In genomic region chr2:60801571-60802155, GRCm38 (mm10) we compare ENCODE assay signal across 8 mouse cellular contexts.
DNase-seq lines count a peak whose midpoint lies in the region; ATAC-seq and TF ChIP-seq lines count a peak whose summit lies in the region.
"Had no signal": no experiment of that assay in that cellular context is flagged by ENCODE, and none has a peak within 500 bp of the region (broad histone marks: within the 10 kb centered on the region; RNA-seq: fewer than 3 reads in every experiment).

No protein-coding gene starts in this region.

- 0 out of 2 replicates have a peak overlapping the region, but pooled peaks have one; percentile 46 for H3K4me3 ChIP-seq in liver, adult 2 months (ENCODE audit: insufficient read depth, low read depth, low read length)
- no peak overlapping the region for H3K4me3 ChIP-seq in forebrain, embryonic 14.5 days (ENCODE audit: low read depth, low read length)
- no peak overlapping the region for H3K4me3 ChIP-seq in limb, embryonic 11.5 days (ENCODE audit: low read depth, low read length)
- H3K4me3 ChIP-seq in midbrain, postnatal 0 days (ENCODE audit: low read depth, low read length) = no peak overlapping the region

- TF ChIP-seq POLR2A in liver, adult 2 months (IDR thresholded peaks at IDR 0.05; ENCODE audit: extremely low read depth, insufficient read depth, low read length) = no peak

- H3K9me3 ChIP-seq in forebrain, embryonic 14.5 days (replicated peaks; ENCODE audit: control insufficient read depth, low read length) = no peaks in the 10 kb centered on the region
- no peaks in the 10 kb centered on the region for H3K9me3 ChIP-seq in limb, embryonic 11.5 days (ENCODE audit: control insufficient read depth, low read length)
- no peaks in the 10 kb centered on the region for H3K9me3 ChIP-seq in midbrain, postnatal 0 days (ENCODE audit: low read length)

- TF ChIP-seq CTCF in liver, adult 2 months (IDR thresholded peaks at IDR 0.05; ENCODE audit: low read depth, low read length) = no peak
- TF ChIP-seq CTCF in midbrain, postnatal 0 days (IDR thresholded peaks at IDR 0.05) = no peak

- H3K4me2 ChIP-seq in forebrain, embryonic 14.5 days (ENCODE audit: low read length) = 0 out of 2 replicates have a peak overlapping the region, but pooled peaks have one; percentile 6
- H3K4me2 ChIP-seq in limb, embryonic 11.5 days (ENCODE audit: low read depth, severe bottlenecking) = peak overlapping the region; percentile 28; the same call in 1 of the 2 replicates
- peak overlapping the region; percentile 23 for H3K4me2 ChIP-seq in midbrain, postnatal 0 days (ENCODE audit: low read depth, low read length, poor library complexity, severe bottlenecking)

- H3K79me2 ChIP-seq in liver, adult 2 months (ENCODE audit: control insufficient read depth, insufficient read depth, low read length) = peaks cover 3% of the 10 kb centered on the region; the same call in 1 of the 2 replicates

- no peak for DNase-seq in liver, adult 2 months (ENCODE audit: extremely low read depth, low read depth, low spot score)
- DNase-seq in liver = no peak
- no peak for DNase-seq in forebrain, embryonic 14.5 days (ENCODE audit: low spot score)
- DNase-seq in limb, embryonic 11.5 days (ENCODE audit: low spot score) = no peak
- DNase-seq in midbrain, postnatal 0 days (ENCODE audit: low spot score) = no peak
- no peak for DNase-seq in urinary bladder, postnatal 10 days (ENCODE audit: low spot score)
- DNase-seq: gastrocnemius, postnatal 14 days had no signal

- peak overlapping the region; percentile 79 for H3K27ac ChIP-seq in liver, adult 2 months (replicated peaks; ENCODE audit: insufficient read depth, low read depth, low read length)
- no peak overlapping the region for H3K27ac ChIP-seq in forebrain, embryonic 14.5 days (ENCODE audit: low read depth, low read length)
- H3K27ac ChIP-seq in limb, embryonic 11.5 days (replicated peaks; ENCODE audit: low read depth, low read length) = no peak overlapping the region
- H3K27ac ChIP-seq in midbrain, postnatal 0 days (ENCODE audit: low read depth, low read length) = no peak overlapping the region

- ATAC-seq in forebrain, embryonic 14.5 days = no peak
- ATAC-seq in limb, embryonic 11.5 days (ENCODE audit: insufficient number of reproducible peaks, low FRiP score, low TSS enrichment, low read depth) = no peak
- ATAC-seq in midbrain, postnatal 0 days (ENCODE audit: low FRiP score) = no peak
- ATAC-seq in inflammation-experienced regulatory T-cells, adult 6 months = no peak

- WGBS in liver, adult 2 months = 63% methylated on average over 12 of the region's 12 CpGs
- WGBS in forebrain, embryonic 14.5 days = 6% methylated on average over 12 of the region's 12 CpGs
- WGBS in limb, embryonic 11.5 days = 30% methylated on average over 12 of the region's 12 CpGs
- 19% methylated on average over 12 of the region's 12 CpGs for WGBS in midbrain, postnatal 0 days

- no peaks in the 10 kb centered on the region for H3K36me3 ChIP-seq in liver, adult 2 months (ENCODE audit: control insufficient read depth, insufficient read depth, low read length)
- no peaks in the 10 kb centered on the region for H3K36me3 ChIP-seq in forebrain, embryonic 14.5 days (ENCODE audit: control insufficient read depth, insufficient read depth, low read length)
- no peaks in the 10 kb centered on the region; the same call in 1 of the 2 replicates for H3K36me3 ChIP-seq in limb, embryonic 11.5 days (ENCODE audit: control insufficient read depth, insufficient read depth, low read length)
- H3K36me3 ChIP-seq in midbrain, postnatal 0 days (ENCODE audit: insufficient read depth, low read length) = no peaks in the 10 kb centered on the region

- no peaks in the 10 kb centered on the region for H3K27me3 ChIP-seq in liver, adult 2 months (ENCODE audit: control insufficient read depth, insufficient read depth, low read length)
- peaks cover 80% of the 10 kb centered on the region for H3K27me3 ChIP-seq in forebrain, embryonic 14.5 days (replicated peaks; ENCODE audit: control insufficient read depth, insufficient read depth, low read length)
- no peaks in the 10 kb centered on the region for H3K27me3 ChIP-seq in limb, embryonic 11.5 days (ENCODE audit: control insufficient read depth, insufficient read depth, low read length)
- H3K27me3 ChIP-seq in midbrain, postnatal 0 days (ENCODE audit: insufficient read depth, low read length) = 0 out of 2 replicates have a peak, but pooled peaks cover 3% of the 10 kb centered on the region

- H3K4me1 ChIP-seq in liver, adult 2 months (ENCODE audit: control insufficient read depth, insufficient read depth, low read length) = peaks cover 33% of the 10 kb centered on the region
- H3K4me1 ChIP-seq in forebrain, embryonic 14.5 days (ENCODE audit: control insufficient read depth, insufficient read depth, low read length) = peaks cover 13% of the 10 kb centered on the region
- peaks cover 14% of the 10 kb centered on the region; the same call in 1 of the 2 replicates for H3K4me1 ChIP-seq in limb, embryonic 11.5 days (ENCODE audit: control insufficient read depth, insufficient read depth, low read length)
- H3K4me1 ChIP-seq in midbrain, postnatal 0 days (ENCODE audit: insufficient read depth, low read length) = peaks cover under 1% of the 10 kb centered on the region; the same call in 1 of the 2 replicates

- peak overlapping the region; percentile 46 for H3K9ac ChIP-seq in liver, adult 2 months (ENCODE audit: low read depth, low read length)
- no peak overlapping the region for H3K9ac ChIP-seq in forebrain, embryonic 14.5 days (ENCODE audit: low read length)
- H3K9ac ChIP-seq in limb, embryonic 11.5 days (ENCODE audit: low read length) = no peak overlapping the region
- H3K9ac ChIP-seq in midbrain, postnatal 0 days (replicated peaks; ENCODE audit: low read length, poor library complexity, severe bottlenecking) = no peak overlapping the region
